Mouse (Mus musculus): ENCODE results near the gene Usp38. TPM values are rescaled to one million over a fixed set of nuclear protein-coding genes. Genes with fewer than 3 reads are reported as not detected.

Usp38 gene
- total and polyA plus RNA-seq, 3 experiments = 19.3 to 64.8 (median 49.7) TPM

DNA sequence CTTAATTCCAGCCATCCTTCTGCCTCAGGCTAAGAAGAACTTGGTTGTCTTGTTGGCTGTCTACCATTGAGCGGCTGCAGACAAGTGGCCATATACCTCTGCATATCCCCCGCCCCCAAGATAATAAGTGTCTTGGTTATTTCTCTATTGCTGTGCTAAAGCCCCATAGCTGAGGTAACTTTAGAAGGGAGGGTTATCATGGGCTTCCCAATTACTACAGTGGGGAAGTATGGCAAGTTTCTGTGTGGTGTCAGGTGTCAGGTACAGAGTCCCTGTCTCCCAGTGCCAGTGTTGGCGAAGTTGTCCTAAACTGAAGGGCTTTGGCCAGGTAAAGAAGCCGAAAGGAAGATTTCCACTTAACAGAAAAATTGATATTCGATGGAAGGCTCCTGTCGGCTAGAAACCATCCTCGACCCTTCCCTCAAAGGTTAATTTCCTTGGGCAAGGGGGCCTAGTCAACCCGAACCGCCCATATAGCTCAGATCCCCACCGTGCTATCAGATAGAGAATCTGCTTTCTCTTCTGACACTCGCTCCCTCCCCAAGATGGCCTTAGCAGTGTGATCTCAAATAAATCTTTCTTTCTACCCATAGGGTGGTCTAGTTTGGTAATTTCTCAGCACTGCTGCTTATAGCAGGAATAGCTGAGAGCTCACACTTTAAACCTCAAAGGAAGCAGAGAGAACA is 44.6 kb downstream of the Usp38 start:
- Histone ChIP-seq H3K36me3 (replicated peaks) (no peaks in the 10 kb centered on the region), H3K9me3 (replicated peaks) (no peaks in the 10 kb centered on the region), H3K4me1 (ENCODE audit: insufficient read depth, low read depth, low read length) (no peaks in the 10 kb centered on the region), H3K4me3 (ENCODE audit: low read depth, low read length) (no peak overlapping the region), H3K27me3 (ENCODE audit: insufficient read depth, low read length) (peaks cover 15% of the 10 kb centered on the region; the same call in 1 of the 2 replicates)
- TF ChIP-seq GATA2 (IDR thresholded peaks at IDR 0.05; ENCODE audit: borderline replicate concordance, low read depth, low read length) (no peak), POLR2AphosphoS5 (IDR thresholded peaks at IDR 0.05; ENCODE audit: insufficient replicate concordance, low read depth, low read length) (no peak), CTCF (IDR thresholded peaks at IDR 0.05; ENCODE audit: low read depth, low read length) (no peak), TAL1 (conservative IDR thresholded peaks at IDR 0.05; ENCODE audit: low read depth, low read length) (no peak), GATA1 (IDR thresholded peaks at IDR 0.05; ENCODE audit: borderline replicate concordance, low read length) (no peak)
- ATAC-seq (ENCODE audit: extremely low read depth, insufficient number of reproducible peaks, low FRiP score, poor library complexity, severe bottlenecking) (no peak), DNase-seq (ENCODE audit: low spot score) (no peak)

DNA sequence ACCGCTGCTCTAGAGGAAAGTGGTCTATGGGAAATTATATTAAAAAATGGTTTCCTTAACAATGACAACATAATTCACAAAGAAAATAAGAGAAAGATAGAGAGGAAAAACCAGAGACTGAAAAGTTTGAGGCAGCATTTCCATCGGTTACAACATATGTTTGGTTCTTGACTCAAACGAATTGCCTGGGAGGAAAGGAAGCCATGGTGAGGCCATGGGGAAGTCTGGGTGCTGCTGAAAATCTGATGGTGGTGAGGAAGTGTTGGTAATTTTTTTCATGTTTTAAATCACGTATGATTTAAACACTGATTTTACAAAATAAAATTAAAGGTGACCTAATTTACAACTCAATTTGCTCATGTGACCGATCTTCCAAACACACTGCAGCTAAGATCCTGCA is 45.3 kb downstream of the Usp38 start:
- no peak overlapping the region for H3K4me3 ChIP-seq (ENCODE audit: low read depth, low read length)
- H3K9me3 ChIP-seq (replicated peaks) = no peaks in the 10 kb centered on the region
- no peaks in the 10 kb centered on the region for H3K36me3 ChIP-seq (replicated peaks)
- peaks cover 15% of the 10 kb centered on the region; the same call in 1 of the 2 replicates for H3K27me3 ChIP-seq (ENCODE audit: insufficient read depth, low read length)
- H3K4me1 ChIP-seq (ENCODE audit: insufficient read depth, low read depth, low read length) = no peaks in the 10 kb centered on the region
- TF ChIP-seq GATA2 (IDR thresholded peaks at IDR 0.05; ENCODE audit: borderline replicate concordance, low read depth, low read length) (no peak), TAL1 (conservative IDR thresholded peaks at IDR 0.05; ENCODE audit: low read depth, low read length) (no peak), GATA1 (IDR thresholded peaks at IDR 0.05; ENCODE audit: borderline replicate concordance, low read length) (no peak), CTCF (IDR thresholded peaks at IDR 0.05; ENCODE audit: low read depth, low read length) (no peak), POLR2AphosphoS5 (IDR thresholded peaks at IDR 0.05; ENCODE audit: insufficient replicate concordance, low read depth, low read length) (no peak)
- no peak for ATAC-seq (ENCODE audit: extremely low read depth, insufficient number of reproducible peaks, low FRiP score, poor library complexity, severe bottlenecking)
- no peak for DNase-seq (ENCODE audit: low spot score)

DNA sequence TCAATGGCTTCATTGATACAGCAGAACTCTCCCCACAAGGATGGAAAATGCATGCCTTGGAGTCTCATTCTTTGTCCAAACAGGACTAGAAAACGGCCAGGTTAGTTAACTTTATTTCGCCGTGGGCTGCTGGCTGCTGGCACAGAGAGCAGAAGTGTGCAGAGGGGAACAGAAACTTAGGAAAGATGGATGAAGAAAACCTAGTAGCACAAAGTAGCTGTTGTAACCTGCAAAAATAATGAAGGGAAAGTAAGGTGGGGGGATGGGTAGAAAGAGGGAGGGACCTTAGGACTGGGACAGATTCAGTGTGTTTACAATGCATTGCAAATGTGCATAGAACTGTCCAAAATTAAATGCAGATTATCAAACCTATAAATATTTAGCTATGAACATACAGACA is 51.6 kb downstream of the Usp38 start:
- no peak for TF ChIP-seq POLR2AphosphoS5 (IDR thresholded peaks at IDR 0.05; ENCODE audit: insufficient replicate concordance, low read depth, low read length)
- no peaks in the 10 kb centered on the region for H3K9me3 ChIP-seq (replicated peaks)
- H3K4me3 ChIP-seq (ENCODE audit: low read depth, low read length) = no peak overlapping the region
- H3K4me1 ChIP-seq (ENCODE audit: insufficient read depth, low read depth, low read length) = no peaks in the 10 kb centered on the region
- H3K36me3 ChIP-seq (replicated peaks) = no peaks in the 10 kb centered on the region
- H3K27me3 ChIP-seq (ENCODE audit: insufficient read depth, low read length) = peaks cover 4% of the 10 kb centered on the region; the same call in 1 of the 2 replicates
- ATAC-seq (ENCODE audit: extremely low read depth, insufficient number of reproducible peaks, low FRiP score, poor library complexity, severe bottlenecking) (no peak), DNase-seq (ENCODE audit: low spot score) (no peak)

DNA sequence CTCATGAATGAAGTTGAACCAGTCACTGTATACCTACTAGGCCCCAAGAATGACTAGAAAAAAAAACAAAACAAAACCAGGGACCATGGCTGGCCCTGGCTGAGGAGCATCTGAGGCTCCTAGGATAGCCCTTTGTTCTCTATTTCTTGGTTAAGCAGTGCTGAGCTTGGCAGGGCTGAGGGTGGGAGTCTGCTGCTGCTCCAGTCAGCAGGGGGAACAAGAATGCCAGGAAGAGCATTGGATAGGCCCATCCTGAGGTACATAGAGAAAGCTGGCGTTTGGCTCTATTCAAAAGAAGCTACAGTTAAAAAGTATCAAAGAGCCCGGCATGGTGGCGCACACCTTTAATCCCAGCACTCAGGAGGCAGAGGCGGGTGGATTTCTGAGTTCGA is 52.1 kb downstream of the Usp38 start:
- Histone ChIP-seq H3K27me3 (ENCODE audit: insufficient read depth, low read length) (0 out of 2 replicates have a peak, but pooled peaks cover under 1% of the 10 kb centered on the region), H3K4me3 (ENCODE audit: low read depth, low read length) (no peak overlapping the region), H3K9me3 (replicated peaks) (no peaks in the 10 kb centered on the region), H3K36me3 (replicated peaks) (no peaks in the 10 kb centered on the region), H3K4me1 (ENCODE audit: insufficient read depth, low read depth, low read length) (no peaks in the 10 kb centered on the region)
- ATAC-seq (ENCODE audit: extremely low read depth, insufficient number of reproducible peaks, low FRiP score, poor library complexity, severe bottlenecking) (no peak), DNase-seq (ENCODE audit: low spot score) (no peak)
- TF ChIP-seq TAL1 (conservative IDR thresholded peaks at IDR 0.05; ENCODE audit: low read depth, low read length) (no peak), POLR2AphosphoS5 (IDR thresholded peaks at IDR 0.05; ENCODE audit: insufficient replicate concordance, low read depth, low read length) (no peak)

DNA sequence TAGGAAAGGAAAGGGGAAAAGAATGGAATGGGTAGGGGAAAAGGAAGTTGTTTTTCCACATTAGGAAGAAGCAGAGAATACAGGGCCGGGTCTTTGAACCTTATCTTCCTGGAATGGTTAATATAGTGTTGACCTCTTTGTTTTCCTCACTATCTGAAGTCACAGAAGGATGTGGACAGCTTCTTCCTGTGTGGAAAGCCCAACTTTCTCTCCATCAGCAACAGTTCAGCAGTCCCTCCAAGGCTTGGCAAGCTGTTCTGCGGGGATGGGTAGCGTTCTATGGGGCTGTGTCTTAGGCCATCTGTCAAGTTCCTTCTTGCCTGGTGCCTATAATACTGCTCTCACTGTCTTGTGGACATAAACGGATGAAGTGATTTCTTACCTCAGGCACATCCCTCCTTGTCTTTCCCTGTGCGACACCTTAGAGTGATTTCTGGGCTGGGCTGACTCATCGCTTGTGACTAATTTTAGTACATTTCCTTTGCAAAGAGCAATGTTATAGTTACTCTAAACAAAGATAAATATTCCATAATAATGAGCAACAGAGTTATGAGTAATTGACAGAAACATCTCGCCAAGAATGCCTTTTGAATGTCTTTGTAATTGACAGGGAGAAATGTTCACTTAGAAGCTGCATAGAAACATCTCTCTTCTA is 52.7 kb downstream of the Usp38 start:
- DNase-seq (ENCODE audit: low spot score) (no peak), ATAC-seq (ENCODE audit: extremely low read depth, insufficient number of reproducible peaks, low FRiP score, poor library complexity, severe bottlenecking) (no peak)
- no peak for TF ChIP-seq CTCF (IDR thresholded peaks at IDR 0.05; ENCODE audit: low read depth, low read length)
- TF ChIP-seq GATA1 (IDR thresholded peaks at IDR 0.05; ENCODE audit: borderline replicate concordance, low read length) = no peak
- TF ChIP-seq POLR2AphosphoS5 (IDR thresholded peaks at IDR 0.05; ENCODE audit: insufficient replicate concordance, low read depth, low read length) = no peak
- TF ChIP-seq GATA2 (IDR thresholded peaks at IDR 0.05; ENCODE audit: borderline replicate concordance, low read depth, low read length) = no peak
- TF ChIP-seq TAL1 (conservative IDR thresholded peaks at IDR 0.05; ENCODE audit: low read depth, low read length) = no peak
- Histone ChIP-seq H3K36me3 (replicated peaks) (no peaks in the 10 kb centered on the region), H3K4me1 (ENCODE audit: insufficient read depth, low read depth, low read length) (no peaks in the 10 kb centered on the region), H3K9me3 (replicated peaks) (no peaks in the 10 kb centered on the region), H3K4me3 (ENCODE audit: low read depth, low read length) (no peak overlapping the region), H3K27me3 (ENCODE audit: insufficient read depth, low read length) (no peaks in the 10 kb centered on the region)

DNA sequence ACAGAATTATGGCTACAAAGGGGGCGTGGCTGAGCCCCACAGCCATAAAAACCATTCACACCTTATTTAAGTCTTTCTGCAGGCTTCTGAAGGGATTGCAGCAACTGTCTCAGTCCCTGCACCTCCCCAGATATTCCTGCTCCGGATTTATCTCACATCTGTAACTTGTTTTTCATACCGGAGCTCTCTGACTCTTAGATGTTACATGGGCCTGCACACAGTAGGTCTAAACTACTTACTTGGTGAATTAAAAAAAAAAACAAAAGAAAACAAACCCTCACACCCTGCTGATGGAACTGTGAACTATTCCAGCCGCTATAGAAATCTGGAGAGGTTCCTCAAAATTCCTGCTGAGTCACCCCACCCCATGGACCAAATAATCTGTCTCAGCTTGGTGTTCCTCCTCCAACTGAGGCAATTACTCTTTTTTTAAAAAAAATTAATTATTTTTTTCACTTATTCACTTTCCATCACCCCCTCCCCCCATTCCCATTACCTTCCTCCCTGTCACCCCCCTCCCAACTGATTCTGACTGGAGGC is 53.6 kb downstream of the Usp38 start:
- Histone ChIP-seq H3K4me3 (ENCODE audit: low read depth, low read length) (no peak overlapping the region), H3K4me1 (ENCODE audit: insufficient read depth, low read depth, low read length) (no peaks in the 10 kb centered on the region), H3K9me3 (replicated peaks) (no peaks in the 10 kb centered on the region), H3K27me3 (ENCODE audit: insufficient read depth, low read length) (no peaks in the 10 kb centered on the region), H3K36me3 (replicated peaks) (no peaks in the 10 kb centered on the region)
- TF ChIP-seq CTCF (IDR thresholded peaks at IDR 0.05; ENCODE audit: low read depth, low read length) (no peak), POLR2AphosphoS5 (IDR thresholded peaks at IDR 0.05; ENCODE audit: insufficient replicate concordance, low read depth, low read length) (no peak), GATA2 (IDR thresholded peaks at IDR 0.05; ENCODE audit: borderline replicate concordance, low read depth, low read length) (no peak), TAL1 (conservative IDR thresholded peaks at IDR 0.05; ENCODE audit: low read depth, low read length) (no peak), GATA1 (IDR thresholded peaks at IDR 0.05; ENCODE audit: borderline replicate concordance, low read length) (no peak)
- no peak for ATAC-seq (ENCODE audit: extremely low read depth, insufficient number of reproducible peaks, low FRiP score, poor library complexity, severe bottlenecking)
- DNase-seq (ENCODE audit: low spot score) = no peak
